Mouse (Mus musculus) lung, embryonic 14.5 days (tissue): Measurements from ENCODE around the gene Maats1. TPM values are rescaled to one million over a fixed set of nuclear protein-coding genes. Genes with fewer than 3 reads are reported as not detected.
A peak's percentile ranks its signal among the peaks of the same experiment; 100 is the strongest.

ENCODE experiments used
- ATAC-seq: fragments of 200-750 bp; cut with Nextera tagmentation; 2 replicates; pipeline ENCODE4 v1.8.0; 2017; ENCODE audit warnings: mild to moderate bottlenecking, moderate TSS enrichment, moderate library complexity; ENCODE audit not compliant: insufficient read depth
- DNase-seq: peaks from one replicate; pipeline ENCODE4 v3.0.0-alpha.2; 2015
- H3K27ac ChIP-seq: fragments of 300-500 bp; sonication (generic); 2 replicates; pipeline ENCODE4 v1.5.1; 2014; ENCODE audit warnings: low read depth, mild to moderate bottlenecking, moderate library complexity
- H3K27me3 ChIP-seq: fragments of 300-500 bp; sonication (generic); 2 replicates; pipeline ENCODE4 v1.6.1; 2014; ENCODE audit warnings: low read length, control low read depth; ENCODE audit not compliant: insufficient read depth
- H3K36me3 ChIP-seq: fragments of 300-500 bp; sonication (generic); 2 replicates; pipeline ENCODE4 v1.6.1; 2014; ENCODE audit warnings: control low read depth; ENCODE audit not compliant: insufficient read depth
- H3K4me1 ChIP-seq: fragments of 300-500 bp; sonication (generic); 2 replicates; pipeline ENCODE4 v1.6.1; 2014; ENCODE audit warnings: antibody characterized with exemption, control low read depth; ENCODE audit not compliant: insufficient read depth
- H3K4me2 ChIP-seq: fragments of 300-500 bp; sonication (generic); 2 replicates; pipeline ENCODE4 v1.6.1; 2014; ENCODE audit warnings: mild to moderate bottlenecking
- H3K4me3 ChIP-seq: fragments of 300-500 bp; sonication (generic); 2 replicates; pipeline ENCODE4 v1.5.1; 2014; ENCODE audit warnings: low read depth, low read length
- H3K9ac ChIP-seq: fragments of 300-500 bp; sonication (generic); 2 replicates; pipeline ENCODE4 v1.6.1; 2014
- H3K9me3 ChIP-seq: fragments of 300-500 bp; sonication (generic); 2 replicates; pipeline ENCODE4 v1.6.1; 2016; ENCODE audit warnings: low read depth, low read length, control low read depth
- CTCF ChIP-seq: IDR thresholded peaks from 2 replicates; pipeline ENCODE4 v1.5.1; 2016; ENCODE audit warnings: antibody characterized with exemption, low read depth
- WGBS: fragments of 180-500 bp; shearing (Covaris S2); extraction: QIAGEN DNeasy Blood & Tissue Kit; methylation state at CpG from one replicate; pipeline ENCODE4 v1.1.7; 2014; 5-methylcytosine and 5-hydroxymethylcytosine counted together
- polyA plus RNA-seq: library from polyadenylated mRNA; unstranded; fragments of >200 nt; fragmentation: Nextera tagmentation; extraction: Ambion mirVana; gene quantifications from 2 replicates; pipeline ENCODE4 v1.2.1, GENCODE M21; 2014

Maats1 gene
- 0.12 and 0.14 TPM in 2 replicates for polyA plus RNA-seq

GRCm38 (mm10) chr16:38341396-38342324 lies at the start of gene Maats1:
Gene Maats1, minus strand, starts transcription at chr16:38342143.
- DNase-seq, result peak; percentile 89
- 11% methylated on average over 30 of the region's 30 CpGs for WGBS
- peak within 1 kb of the TSS; percentile 65 for H3K4me2 ChIP-seq
- no peaks in the 10 kb centered on the region for H3K4me1 ChIP-seq
- H3K36me3 ChIP-seq, result no peaks in the 10 kb centered on the region
- TF ChIP-seq CTCF, result no peak
- peak within 1 kb of the TSS; percentile 41 for H3K9ac ChIP-seq
- no peaks in the 10 kb centered on the region for H3K27me3 ChIP-seq
- H3K27ac ChIP-seq, result no peak within 1 kb of the TSS
- H3K9me3 ChIP-seq, result no peaks in the 10 kb centered on the region
- ATAC-seq, result peak; percentile 89
- H3K4me3 ChIP-seq, result peak within 1 kb of the TSS; percentile 32

DNA sequence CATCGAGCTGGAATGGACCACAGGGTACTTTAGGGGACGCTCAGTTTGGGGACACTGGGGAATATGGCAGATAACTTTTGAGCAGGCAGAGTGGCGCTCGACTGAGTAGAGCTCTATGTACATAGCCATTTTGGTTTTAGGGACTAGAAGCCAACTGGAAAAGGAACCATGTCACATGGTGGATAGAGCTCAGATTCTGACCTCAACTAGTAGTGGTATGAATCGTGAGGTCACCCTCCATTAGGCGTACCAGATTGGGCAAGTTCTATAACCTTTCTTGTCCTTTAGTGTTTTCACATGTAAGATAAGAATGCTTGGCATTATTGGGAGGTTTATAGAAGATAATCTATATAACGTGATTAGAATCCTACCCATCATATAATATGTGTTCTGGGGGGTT lies 48.4 kb upstream of the Maats1 start:
- no peaks in the 10 kb centered on the region for H3K36me3 ChIP-seq

DNA sequence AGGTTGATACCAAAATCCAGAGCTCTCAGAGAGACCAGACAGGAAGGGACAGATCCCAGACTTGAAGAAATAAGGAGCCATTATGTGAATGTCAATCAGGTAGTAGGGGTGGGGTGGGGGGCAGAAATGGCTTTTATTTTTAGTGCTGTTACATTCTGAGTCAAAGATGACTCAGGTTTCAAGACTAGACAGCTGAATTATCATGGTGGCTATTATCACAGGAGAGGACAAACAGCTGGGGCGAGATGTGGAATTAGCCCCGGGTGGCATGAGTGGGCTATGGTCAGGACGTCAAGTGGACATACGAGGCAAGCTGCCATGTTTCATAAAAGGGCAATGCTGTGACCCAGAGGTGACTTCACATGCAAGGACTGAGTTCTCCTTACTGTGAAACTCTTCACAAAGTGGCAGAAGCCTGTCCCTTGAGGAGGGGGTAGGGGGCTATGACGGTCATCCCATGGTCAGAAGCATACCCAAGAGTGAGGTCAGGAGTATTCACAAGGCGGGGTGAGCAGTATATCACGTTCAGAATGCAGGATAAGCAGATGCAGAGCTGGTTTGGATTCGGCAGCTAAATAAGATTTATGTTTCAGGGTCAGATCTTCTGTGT lies 47.4 kb upstream of the Maats1 start:
- no peaks in the 10 kb centered on the region for H3K27me3 ChIP-seq
- H3K36me3 ChIP-seq, result no peaks in the 10 kb centered on the region
- ATAC-seq, result no peak
- TF ChIP-seq CTCF, result no peak
- H3K4me3 ChIP-seq, result no peak overlapping the region
- H3K4me2 ChIP-seq, result no peak overlapping the region
- no peaks in the 10 kb centered on the region for H3K4me1 ChIP-seq
- H3K9ac ChIP-seq, result no peak overlapping the region
- 67% methylated on average over 8 of the region's 8 CpGs for WGBS
- no peaks in the 10 kb centered on the region for H3K9me3 ChIP-seq
- no peak overlapping the region for H3K27ac ChIP-seq
- DNase-seq, result no peak

More for the DNA sequence above, 48.4 kb upstream of the Maats1 start:
- H3K9ac ChIP-seq, result no peak overlapping the region
- 84% methylated on average over 7 of the region's 7 CpGs for WGBS
- H3K4me2 ChIP-seq, result no peak overlapping the region
- no peaks in the 10 kb centered on the region for H3K9me3 ChIP-seq
- no peaks in the 10 kb centered on the region for H3K4me1 ChIP-seq
- TF ChIP-seq CTCF, result no peak
- no peak for ATAC-seq
- H3K27ac ChIP-seq, result no peak overlapping the region
- no peak for DNase-seq
- no peak overlapping the region for H3K4me3 ChIP-seq
- no peaks in the 10 kb centered on the region for H3K27me3 ChIP-seq

DNA sequence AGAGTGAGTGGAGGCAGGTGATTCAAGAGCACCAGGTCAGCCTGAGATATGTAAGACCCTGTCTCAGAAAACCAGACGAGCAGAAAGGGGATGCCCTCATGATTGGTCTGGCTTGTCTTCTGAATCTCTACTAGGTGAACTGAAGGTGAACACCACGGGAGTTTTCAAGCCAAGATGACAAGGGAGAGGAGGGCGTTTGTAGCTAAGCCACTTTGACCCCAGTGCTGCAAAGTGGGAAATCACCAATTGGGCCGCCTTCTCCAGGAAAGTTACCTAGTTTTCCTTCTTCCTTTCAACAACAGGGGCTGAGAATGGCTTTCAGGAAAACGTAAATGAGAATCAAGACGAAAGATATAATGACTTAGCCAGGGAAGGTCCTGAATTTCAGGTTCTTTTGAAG lies 46.8 kb upstream of the Maats1 start:
- 70% methylated on average over 6 of the region's 6 CpGs for WGBS
- ATAC-seq, result no peak

DNA sequence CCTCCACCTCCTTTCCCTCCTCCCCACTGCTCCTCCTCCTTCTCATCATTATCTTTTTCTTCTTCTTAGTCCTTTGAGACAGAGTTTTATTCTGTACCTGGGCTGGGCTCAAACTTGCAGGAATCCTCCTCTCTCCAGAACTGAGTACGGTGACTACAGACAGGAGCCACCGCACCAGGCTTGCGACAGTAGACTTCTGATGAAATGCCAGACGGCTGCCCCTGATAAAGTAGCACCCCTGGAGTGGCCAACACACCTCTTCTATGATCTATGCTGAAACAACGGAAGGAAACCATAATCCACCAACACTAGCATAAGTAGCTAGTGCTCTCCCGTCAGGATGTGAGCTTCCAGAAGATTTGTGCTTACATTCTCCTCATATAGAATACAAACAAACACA lies 45.4 kb upstream of the Maats1 start:
- DNase-seq (no peak), ATAC-seq (no peak)
- no peaks in the 10 kb centered on the region for H3K4me1 ChIP-seq
- no peak overlapping the region for H3K9ac ChIP-seq
- H3K27me3 ChIP-seq, result no peaks in the 10 kb centered on the region
- H3K36me3 ChIP-seq, result no peaks in the 10 kb centered on the region
- TF ChIP-seq CTCF, result no peak
- H3K9me3 ChIP-seq, result no peaks in the 10 kb centered on the region
- H3K27ac ChIP-seq, result no peak overlapping the region
- 70% methylated on average over 6 of the region's 6 CpGs for WGBS
- no peak overlapping the region for H3K4me2 ChIP-seq
- no peak overlapping the region for H3K4me3 ChIP-seq

More for the DNA sequence above, 46.8 kb upstream of the Maats1 start:
- Histone ChIP-seq H3K9ac (no peak overlapping the region), H3K9me3 (no peaks in the 10 kb centered on the region), H3K36me3 (no peaks in the 10 kb centered on the region), H3K4me1 (no peaks in the 10 kb centered on the region), H3K4me2 (no peak overlapping the region), H3K27ac (no peak overlapping the region), H3K4me3 (no peak overlapping the region), H3K27me3 (no peaks in the 10 kb centered on the region)
- DNase-seq, result no peak
- TF ChIP-seq CTCF, result no peak

GRCm38 (mm10) chr16:38385700-38386099 lies 43.8 kb upstream of the Maats1 start:
- Histone ChIP-seq H3K4me2 (no peak overlapping the region), H3K9me3 (no peaks in the 10 kb centered on the region), H3K27me3 (no peaks in the 10 kb centered on the region), H3K4me1 (no peaks in the 10 kb centered on the region), H3K27ac (no peak overlapping the region), H3K9ac (no peak overlapping the region), H3K4me3 (no peak overlapping the region), H3K36me3 (no peaks in the 10 kb centered on the region)
- 91% methylated on average over 4 of the region's 4 CpGs for WGBS
- no peak for TF ChIP-seq CTCF
- no peak for ATAC-seq
- DNase-seq, result no peak

DNA sequence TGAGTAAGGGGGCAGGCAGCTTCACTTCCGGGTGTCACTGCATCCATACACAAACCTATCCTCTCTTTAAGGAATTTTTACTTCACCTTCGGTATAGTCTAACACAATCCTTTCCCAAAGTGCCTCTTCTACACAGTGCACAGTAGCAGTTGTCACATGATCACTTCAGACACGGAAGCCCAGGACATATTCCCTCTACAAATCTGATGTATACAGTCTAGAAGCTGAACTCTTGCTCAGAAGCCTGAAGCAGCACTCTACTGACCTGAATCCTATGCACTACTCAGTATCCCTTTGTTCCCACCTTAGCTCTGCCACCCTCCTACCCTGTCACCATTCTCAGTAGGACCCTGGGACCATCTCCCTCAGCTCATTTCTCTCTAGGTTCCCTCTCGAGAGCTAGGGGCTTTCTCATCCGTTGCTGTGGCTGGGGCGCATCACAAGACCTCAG lies 43.3 kb upstream of the Maats1 start:
- DNase-seq (no peak), ATAC-seq (no peak)
- Histone ChIP-seq H3K4me3 (no peak overlapping the region), H3K4me2 (no peak overlapping the region), H3K9me3 (no peaks in the 10 kb centered on the region), H3K27ac (no peak overlapping the region), H3K27me3 (no peaks in the 10 kb centered on the region), H3K36me3 (no peaks in the 10 kb centered on the region), H3K9ac (no peak overlapping the region), H3K4me1 (no peaks in the 10 kb centered on the region)
- WGBS, result 78% methylated on average over 6 of the region's 6 CpGs
- no peak for TF ChIP-seq CTCF
